Mouse (Mus musculus) WW6 (cell line): ENCODE results near the gene Tbx1.
A peak's percentile ranks its signal among the peaks of the same experiment; 100 is the strongest.

Source experiments
- DNase-seq: peaks from one replicate; pipeline ENCODE4 v3.0.0-alpha.2; 2013; ENCODE audit warnings: low read depth, low spot score

Gene Tbx1

GRCm38 (mm10) chr16:18622916-18623750 is 32.7 kb upstream of the Tbx1 start:
- no peak for DNase-seq

GRCm38 (mm10) chr16:18622019-18622418 is 31.5 kb upstream of the Tbx1 start, which contains the start of gene Gp1bb:
Gp1bb (minus strand) TSS chr16:18622403.
- DNase-seq, result no peak

GRCm38 (mm10) chr16:18621362-18622001 is 31.0 kb upstream of the Tbx1 start:
- no peak for DNase-seq

DNA sequence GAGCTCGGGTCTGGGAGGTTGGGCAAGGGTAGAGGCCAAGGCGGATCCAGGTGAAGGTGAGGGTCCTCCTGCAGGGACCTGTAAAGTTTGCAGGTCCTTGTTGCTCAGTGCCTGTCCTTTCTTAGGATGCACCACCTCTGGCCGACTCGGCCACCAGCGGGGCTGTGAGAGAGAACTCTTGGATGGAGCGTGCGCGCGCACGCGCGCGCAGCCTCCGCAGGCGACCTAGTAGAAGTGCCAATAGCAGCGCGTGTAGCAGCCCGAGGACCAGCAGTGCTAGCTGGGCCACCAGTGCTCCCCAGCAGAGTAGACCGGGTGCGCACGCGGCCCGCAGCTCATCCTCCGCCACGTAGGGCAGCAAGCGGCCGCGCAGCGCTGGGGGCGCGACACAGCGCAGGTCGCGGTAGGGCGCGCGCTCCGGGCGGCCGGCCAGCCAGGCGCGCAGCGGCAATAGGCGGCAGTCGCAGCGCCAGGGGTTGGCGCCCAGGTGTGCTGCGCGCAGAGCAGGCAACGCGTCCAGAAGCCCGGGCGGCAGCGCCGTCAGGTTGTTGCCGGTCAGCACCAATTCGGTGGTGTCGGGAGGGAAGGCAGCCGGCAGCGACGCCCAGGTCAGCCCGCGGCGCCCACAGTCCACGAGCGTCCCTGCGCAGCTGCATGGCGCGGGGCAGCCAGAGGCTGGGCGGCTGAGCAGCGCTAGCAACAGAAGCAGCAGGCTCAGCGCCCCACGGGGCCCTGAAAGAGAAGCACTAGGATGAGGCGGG is 30.3 kb upstream of the Tbx1 start:
- no peak for DNase-seq

DNA sequence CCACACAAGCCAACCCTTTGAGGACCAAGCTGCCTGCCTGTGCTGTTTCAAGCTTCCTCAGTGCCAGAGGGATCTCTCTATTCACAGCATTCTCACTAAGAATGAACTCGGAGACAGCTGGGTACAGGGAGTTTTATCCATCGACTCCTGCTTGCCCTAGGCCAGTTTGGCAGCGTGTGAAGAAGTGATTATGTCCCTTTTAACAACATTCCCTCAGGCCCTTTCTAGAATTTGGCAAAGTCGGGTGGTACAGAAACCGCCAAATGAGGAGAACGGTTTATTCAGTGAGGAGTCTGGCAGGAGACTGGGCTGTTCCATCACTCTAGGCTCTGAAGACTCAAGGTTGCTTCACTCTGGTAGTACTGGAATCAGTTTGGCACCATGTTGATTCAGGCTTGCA is 29.7 kb upstream of the Tbx1 start:
- no peak for DNase-seq

GRCm38 (mm10) chr16:18619110-18619509 is 28.6 kb upstream of the Tbx1 start:
- DNase-seq, result no peak

DNA sequence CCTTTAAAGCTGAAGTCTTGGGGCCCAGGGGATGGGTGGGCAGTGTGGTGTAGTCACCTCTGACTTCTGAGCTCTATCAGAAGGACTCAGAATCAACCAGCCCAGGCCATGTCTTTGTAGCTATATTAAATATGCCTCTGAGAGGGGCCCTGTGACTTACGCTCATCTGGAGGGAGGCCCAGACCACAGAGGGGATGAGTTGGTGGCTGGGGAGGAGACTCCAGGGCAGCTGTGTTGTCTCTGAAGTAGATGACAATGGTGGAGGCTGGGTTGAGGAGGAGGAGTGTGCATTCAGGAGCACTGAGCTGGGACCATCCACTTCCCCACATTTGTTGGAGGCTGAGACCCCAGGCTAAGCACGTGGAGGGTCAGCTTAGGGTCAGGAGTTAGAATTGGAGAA is 27.8 kb upstream of the Tbx1 start:
- DNase-seq, result no peak

DNA sequence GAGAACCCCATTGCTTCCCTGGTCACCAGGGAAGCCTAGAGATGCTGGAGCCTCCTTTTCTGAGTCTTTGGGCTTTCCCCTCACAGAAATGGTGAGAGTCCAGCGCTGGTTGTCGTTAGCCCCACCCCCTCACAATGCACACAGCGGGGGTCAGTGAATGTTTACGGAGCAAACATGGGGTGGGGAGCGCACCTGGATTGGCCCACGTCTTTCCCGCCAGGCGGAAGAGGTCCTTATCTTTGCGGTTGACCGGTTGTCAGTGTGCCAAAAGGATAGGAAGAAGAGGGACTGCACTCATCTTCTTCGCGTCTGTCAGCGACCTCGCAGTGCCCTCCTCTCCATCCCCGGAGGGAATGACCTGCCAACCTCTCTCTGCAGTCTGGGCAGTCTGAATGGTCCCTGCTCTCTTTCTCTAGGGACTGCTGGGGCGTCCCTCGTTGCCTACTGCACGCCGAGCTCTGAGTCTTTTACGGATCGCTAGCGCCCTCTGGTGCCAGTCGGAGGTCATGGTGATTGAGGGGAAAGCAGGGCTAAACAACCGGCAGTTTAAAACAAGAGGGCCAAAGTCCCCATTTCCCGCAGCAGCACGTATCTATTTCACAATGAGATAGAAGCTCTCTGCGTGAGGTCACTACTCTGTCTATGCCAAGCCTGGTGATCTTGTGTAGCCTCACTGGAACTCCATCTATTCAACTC is 27.0 kb upstream of the Tbx1 start:
- DNase-seq, result peak; percentile 60

- DNase-seq, result no peak
These were observed 22.8 kb upstream of the Tbx1 start for GRCm38 (mm10) chr16:18613301-18613700.

GRCm38 (mm10) chr16:18611752-18612151 is 21.3 kb upstream of the Tbx1 start:
- no peak for DNase-seq

- no peak for DNase-seq
These were observed 18.6 kb upstream of the Tbx1 start for GRCm38 (mm10) chr16:18609099-18609498.

DNA sequence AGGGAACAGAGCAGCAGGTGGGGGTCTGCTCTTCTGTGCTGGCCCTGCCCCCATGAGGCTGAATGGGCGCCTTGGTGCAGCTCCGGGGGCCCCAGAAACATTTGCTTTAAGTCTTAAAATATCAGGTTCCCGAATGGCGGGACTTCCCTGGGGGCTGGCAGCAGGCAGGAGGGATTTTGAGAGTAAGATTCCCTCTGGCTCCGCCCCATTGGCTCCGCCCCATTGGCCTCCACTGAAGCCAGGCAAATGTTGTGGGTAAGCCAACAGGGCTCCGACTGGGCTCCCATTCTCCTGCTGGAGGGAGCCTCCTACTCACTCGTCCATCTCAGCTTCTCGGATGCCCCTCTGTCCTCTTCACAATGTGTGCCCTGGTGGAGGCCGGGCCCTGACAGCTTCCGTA is 17.8 kb upstream of the Tbx1 start:
- DNase-seq, result no peak

- DNase-seq, result no peak
These were observed 15.2 kb upstream of the Tbx1 start for GRCm38 (mm10) chr16:18605705-18606104.

DNA sequence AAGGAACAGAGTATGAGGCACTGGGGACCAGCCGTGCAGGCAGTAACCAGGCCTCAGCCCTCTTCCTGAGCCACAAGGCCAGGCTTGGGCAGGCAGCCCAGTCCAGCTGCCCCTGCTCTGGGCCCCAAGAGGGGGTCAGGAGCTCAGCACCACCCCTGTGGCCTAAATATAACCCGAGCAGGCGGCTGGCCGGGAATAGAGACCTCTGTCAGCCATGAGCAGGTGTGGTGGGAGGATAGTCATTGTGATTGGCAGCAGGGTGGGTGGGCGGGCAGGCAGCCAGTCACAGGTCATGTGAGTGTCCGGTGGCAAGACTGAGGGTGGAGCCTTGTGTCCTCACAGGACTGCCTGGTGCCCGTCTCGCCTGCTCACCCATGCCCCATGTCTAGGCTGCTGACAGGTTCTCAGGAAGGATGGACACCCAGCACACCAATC is 13.8 kb upstream of the Tbx1 start:
- no peak for DNase-seq

GRCm38 (mm10) chr16:18601447-18601846 is 11.0 kb upstream of the Tbx1 start:
- DNase-seq, result no peak

- DNase-seq, result no peak
These were observed 7.5 kb upstream of the Tbx1 start for GRCm38 (mm10) chr16:18598006-18598405.

GRCm38 (mm10) chr16:18596255-18596654 is 5.8 kb upstream of the Tbx1 start:
- DNase-seq, result no peak

GRCm38 (mm10) chr16:18593930-18594329 is 3.5 kb upstream of the Tbx1 start:
- no peak for DNase-seq

DNA sequence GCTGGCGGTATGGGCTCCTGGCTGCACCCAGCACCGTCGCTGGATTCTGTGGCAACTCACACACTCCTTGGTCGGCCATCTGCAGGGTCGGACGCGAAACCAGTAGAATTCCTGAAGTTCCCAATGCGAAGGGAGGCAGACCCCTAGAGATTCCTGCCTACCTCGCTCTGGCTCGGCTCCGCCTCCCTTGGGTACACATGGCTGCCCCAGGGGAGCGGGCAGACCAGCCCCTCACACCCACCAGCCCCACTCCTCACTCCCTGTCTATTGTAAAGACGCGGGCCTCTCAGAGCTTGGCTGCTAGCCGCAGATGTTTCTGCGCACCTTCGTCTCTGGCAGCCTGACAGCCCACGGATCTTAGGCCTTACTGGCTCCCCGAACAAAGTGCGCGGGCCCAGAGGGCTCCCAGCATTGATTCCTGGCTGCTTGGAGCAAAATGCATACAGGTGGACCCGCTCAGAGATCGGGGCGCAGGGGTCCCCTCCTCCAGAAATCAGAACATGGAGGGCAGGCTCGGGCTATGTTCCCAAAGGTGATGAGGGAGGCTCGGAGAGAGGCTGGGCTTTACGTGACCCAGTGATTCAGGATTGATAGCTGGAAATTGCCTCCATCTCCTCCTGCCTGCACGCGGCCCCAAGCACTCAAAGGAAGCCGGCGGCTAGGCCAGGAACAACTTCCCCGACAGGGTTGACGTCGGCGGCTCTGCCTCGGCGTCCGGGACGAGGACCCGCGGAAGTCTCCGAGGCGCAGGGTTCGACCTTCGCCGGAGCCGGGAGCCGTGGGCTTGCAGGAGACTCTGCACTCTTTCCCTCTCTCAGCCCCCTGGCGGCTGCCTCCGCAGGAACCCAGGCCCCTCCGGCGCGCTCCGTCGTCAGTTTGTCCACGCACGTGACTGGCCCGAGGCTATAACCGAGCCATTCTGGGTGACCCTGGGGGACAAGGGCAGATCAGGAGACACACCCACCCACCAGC is 862 bp upstream of the Tbx1 start:
- DNase-seq, result no peak

GRCm38 (mm10) chr16:18589080-18589621 is 1.3 kb downstream of the Tbx1 start:
- no peak for DNase-seq
